Mouse (Mus musculus): ENCODE measurements around the gene Scn4a.

The Scn4a gene

GRCm38 (mm10) chr11:106314333-106314812, 38.7 kb downstream of the Scn4a start, which contains the start of gene Cd79b:
Gene Cd79b, minus strand, starts transcription at chr11:106314762.
- DNase-seq (ENCODE audit: low spot score in 2 of 2), result peak; percentile 64 to 73

DNA sequence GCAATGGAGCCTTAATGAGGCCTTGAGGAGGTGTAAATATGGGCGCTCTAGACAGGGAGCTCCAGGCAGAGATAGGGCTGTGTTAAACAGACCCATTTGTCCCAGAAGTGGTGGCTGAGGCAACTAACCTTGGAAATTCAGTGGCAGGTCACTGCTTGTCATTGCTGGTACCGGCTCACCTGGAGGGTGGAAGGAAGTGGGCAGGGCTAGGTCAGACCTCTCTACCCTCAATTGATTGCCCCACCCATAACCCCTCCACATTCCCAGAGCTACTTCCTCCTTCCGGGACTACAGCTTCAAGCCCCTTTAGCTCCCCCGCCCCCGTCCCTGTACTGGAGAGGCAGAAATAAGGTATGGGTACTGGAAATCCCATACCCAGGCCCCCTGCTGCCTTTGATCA, 39.6 kb downstream of the Scn4a start:
- no peak for DNase-seq (ENCODE audit: low spot score in 2 of 2)

GRCm38 (mm10) chr11:106310123-106310522, 43.0 kb downstream of the Scn4a start:
- DNase-seq (ENCODE audit: low spot score in 2 of 2), result peak; percentile 49 to 66

GRCm38 (mm10) chr11:106308162-106308561, 44.9 kb downstream of the Scn4a start:
- peak; percentile 57 to 72 for DNase-seq (ENCODE audit: low spot score in 2 of 2)

GRCm38 (mm10) chr11:106307432-106307831, 45.7 kb downstream of the Scn4a start:
- DNase-seq (ENCODE audit: low spot score in 2 of 2), result no peak

DNA sequence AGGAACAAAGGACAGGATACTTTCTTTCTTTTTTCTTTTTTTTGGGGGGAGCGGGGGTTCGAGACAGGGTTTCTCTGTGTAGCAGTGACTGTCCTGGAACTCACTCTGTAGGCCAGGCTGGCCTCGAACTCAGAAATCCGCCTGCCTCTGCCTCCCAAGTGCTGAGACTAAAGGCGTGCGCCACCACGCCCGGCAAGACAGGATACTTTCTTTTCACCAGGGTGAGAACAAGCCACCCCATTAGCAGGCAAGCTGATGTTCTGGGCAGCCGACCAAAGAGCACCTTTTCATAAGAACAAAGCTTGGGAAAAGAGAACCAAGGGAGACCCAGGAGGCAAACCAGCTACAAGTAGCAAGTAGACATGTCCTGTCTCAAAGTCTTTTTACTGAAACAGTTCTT, 46.3 kb downstream of the Scn4a start:
- DNase-seq (ENCODE audit: low spot score in 2 of 2), result no peak

DNA sequence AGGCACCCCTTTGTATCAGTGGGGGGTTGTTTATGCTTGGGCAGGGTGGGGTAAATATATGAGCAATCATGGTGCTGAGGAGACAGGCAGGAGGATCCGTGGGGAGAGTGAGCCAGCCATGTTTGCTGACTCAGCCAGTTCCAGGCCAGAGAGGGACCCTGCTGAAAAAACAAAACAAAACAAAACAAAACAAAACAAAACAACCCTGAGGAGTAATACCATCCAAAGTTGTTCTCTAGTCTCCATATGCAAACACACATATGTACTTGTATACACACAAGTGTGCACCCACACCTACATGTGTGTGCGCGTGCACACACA, 47.1 kb downstream of the Scn4a start:
- no peak for DNase-seq (ENCODE audit: low spot score in 2 of 2)

DNA sequence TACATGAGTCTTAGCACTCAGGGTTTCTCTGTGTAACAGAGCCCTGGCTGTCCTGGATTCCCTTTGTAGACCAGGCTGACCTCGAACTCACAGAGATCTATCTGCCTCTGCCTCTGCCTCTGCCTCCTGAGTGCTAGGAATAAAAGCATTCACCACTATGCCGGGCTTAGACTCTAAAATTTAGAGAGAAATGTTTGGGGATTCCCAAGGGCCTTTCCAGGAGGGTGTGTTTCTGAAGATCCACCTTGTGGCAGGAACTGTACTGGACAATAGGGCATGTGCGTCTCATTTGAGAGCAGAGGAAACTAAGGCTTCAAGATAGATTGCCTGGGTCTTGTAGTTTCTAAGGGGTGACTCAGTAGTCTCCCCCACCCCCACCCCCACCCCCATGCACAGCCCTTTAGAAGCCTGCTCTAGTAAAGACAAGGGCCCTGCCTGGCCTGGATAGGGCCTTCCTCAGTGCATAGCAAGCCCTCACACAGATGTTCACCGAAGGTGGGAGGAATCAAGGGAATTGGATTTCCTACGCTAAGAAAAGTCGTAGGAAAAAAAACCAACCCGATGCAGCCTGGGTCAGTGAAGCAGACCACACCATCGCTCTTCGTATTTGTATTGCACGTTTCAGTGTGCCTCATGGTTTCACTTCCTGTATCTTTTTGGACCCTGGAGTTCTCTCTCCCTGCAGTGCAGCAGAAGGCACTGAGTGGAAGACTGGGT, 47.6 kb downstream of the Scn4a start:
- DNase-seq (ENCODE audit: low spot score in 2 of 2), result no peak

- DNase-seq (ENCODE audit: low spot score in 2 of 2), result peak; percentile 52 to 66
Observed at GRCm38 (mm10) chr11:106302634-106303033, 50.5 kb downstream of the Scn4a start.

GRCm38 (mm10) chr11:106301765-106302164, 51.3 kb downstream of the Scn4a start, which contains the start of gene Gh:
Gene Gh, minus strand, starts transcription at chr11:106301865.
- DNase-seq (ENCODE audit: low spot score in 2 of 2), result no peak

- no peak for DNase-seq (ENCODE audit: low spot score in 2 of 2)
Observed at GRCm38 (mm10) chr11:106291861-106292260, 61.2 kb downstream of the Scn4a start.

DNA sequence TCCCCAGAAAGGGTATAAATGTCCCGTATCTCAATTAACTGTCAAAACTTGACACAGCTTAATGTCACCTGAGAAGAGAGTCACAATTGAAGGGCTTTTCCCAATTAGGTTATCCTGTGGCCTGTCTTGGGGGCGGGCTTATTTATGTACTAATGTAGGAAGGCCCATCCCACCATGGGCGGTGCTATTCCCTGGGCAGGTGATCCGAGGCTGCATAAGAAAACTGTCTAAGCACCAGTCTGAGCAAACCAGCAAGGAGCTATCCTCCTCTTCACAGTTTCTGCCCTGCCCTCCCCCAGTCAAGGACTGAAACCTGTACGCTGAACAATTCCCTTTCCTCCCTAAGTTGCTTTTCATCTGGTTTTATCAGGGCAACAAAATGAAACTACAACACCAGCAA, 62.7 kb downstream of the Scn4a start:
- DNase-seq (ENCODE audit: low spot score in 2 of 2), result no peak

DNA sequence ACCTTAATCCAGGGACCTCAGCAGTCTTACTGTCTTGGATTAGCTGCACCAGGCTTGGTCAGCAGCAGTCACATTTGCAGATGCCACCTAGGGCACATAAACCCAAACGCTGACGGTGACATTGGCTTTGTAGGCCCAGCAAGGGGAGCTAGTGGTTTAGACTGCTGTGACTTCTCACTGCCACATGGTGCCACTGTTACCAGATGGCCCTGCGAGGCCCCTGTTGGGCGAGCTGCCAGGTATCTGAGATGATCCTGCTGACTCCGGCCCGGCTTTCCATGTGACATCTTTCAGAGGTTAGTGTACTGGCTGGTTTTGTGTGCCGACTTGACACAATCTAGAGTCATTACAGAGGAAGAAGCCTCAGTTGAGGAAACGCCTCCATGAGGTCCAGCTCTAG, 63.7 kb downstream of the Scn4a start:
- DNase-seq (ENCODE audit: low spot score in 2 of 2), result no peak

DNA sequence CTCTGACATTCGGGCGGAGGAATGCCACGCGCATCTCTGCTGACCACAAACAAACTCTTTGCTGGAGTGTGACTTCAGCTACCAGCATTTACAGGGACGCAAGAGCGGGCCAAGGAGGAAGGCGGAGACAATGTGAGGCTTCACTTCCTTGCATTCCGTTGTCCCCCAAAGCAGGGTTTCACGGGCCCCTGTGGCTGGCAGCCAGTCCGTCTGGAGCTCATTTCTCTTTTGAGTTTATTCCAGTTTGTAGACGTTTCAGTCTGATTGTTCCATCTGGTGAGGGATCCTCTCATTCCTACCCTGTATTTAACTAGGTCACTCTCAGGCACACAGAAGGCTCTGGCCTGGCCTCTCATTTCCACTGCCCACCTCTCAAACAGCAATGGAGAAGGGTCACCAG, 66.1 kb downstream of the Scn4a start:
- no peak for DNase-seq (ENCODE audit: low spot score in 2 of 2)

GRCm38 (mm10) chr11:106286206-106286605, 66.9 kb downstream of the Scn4a start:
- no peak for DNase-seq (ENCODE audit: low spot score in 2 of 2)

DNA sequence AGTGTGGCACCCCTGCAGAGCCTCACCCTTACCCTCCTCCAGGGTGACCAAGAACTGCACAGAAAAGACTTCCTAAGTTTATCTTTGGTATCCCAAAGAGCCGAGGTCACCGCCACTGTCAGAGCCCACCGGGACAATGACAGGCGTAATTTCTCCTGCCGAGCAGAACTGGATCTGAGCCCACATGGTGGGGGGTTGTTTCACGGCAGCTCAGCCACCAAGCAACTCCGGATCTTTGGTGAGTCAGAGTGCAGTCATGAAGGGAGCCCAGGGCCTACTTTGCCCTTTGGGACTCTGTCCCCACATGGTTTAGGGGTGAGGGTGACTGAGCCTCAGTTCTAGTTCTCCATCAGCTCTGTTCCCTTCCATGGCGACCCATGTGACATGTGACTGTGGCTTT, 69.0 kb downstream of the Scn4a start:
- no peak for DNase-seq (ENCODE audit: low spot score in 2 of 2)

- DNase-seq (ENCODE audit: low spot score in 2 of 2), result no peak
Observed at GRCm38 (mm10) chr11:106283371-106283770, 69.7 kb downstream of the Scn4a start.

- no peak for DNase-seq (ENCODE audit: low spot score in 2 of 2)
Observed at GRCm38 (mm10) chr11:106282452-106282851, 70.6 kb downstream of the Scn4a start.

GRCm38 (mm10) chr11:106276454-106276853, 76.6 kb downstream of the Scn4a start, which contains the start of gene Tcam1:
Gene Tcam1, plus strand, starts transcription at chr11:106276672.
- DNase-seq (ENCODE audit: low spot score in 2 of 2), result peak; percentile 83 to 93

GRCm38 (mm10) chr11:106274971-106275411, 78.1 kb downstream of the Scn4a start:
- no peak for DNase-seq (ENCODE audit: low spot score in 2 of 2)

DNA sequence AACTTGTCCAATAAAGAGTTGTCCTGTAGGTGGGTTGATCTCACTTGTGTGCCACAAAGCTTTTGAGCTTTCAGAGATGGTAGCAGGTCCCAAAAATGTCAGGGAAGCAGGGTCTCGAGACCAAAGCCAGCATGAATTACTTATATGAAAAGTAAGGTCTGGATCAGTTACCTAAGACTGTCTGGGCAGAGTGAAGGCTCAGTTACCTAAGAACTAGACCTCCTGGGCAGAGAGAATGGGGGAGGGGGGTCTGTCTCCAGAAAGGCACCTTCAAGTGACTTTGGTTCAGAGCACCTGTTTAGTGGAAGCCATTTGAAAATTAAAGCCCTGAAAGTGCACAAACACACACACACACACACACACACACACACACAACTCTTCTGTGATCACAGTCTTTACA, 78.7 kb downstream of the Scn4a start:
- no peak for DNase-seq (ENCODE audit: low spot score in 2 of 2)

DNA sequence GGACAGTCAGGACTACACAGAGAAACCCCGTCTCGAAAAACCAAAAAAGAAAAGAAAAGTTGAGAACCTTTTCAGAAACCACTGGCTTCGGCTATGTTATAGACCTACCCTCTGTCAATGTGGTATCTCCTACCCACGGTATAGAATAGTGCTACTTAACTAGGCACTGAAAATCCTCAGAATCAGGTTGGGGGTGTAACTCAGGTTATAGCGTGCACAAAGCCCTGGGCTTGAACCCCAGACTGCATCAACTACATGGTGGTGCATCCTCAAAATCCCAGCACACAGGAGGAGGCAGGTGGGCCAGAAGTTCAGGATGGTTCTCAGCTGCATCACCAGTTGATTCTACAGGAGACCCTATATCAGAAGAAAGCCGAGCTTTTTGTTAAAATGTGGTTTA, 79.3 kb downstream of the Scn4a start:
- no peak for DNase-seq (ENCODE audit: low spot score in 2 of 2)

GRCm38 (mm10) chr11:106273311-106273684, 79.8 kb downstream of the Scn4a start:
- DNase-seq (ENCODE audit: low spot score in 2 of 2), result peak in 1 of 2 experiments; percentile 28
